Mouse (Mus musculus): ENCODE data around the gene Tmem42. TPM values are rescaled to one million over a fixed set of nuclear protein-coding genes. Genes with fewer than 3 reads are reported as not detected.

Tmem42 gene
- polyA plus RNA-seq, 1 experiment from 2014 or later = 15.4 TPM

DNA sequence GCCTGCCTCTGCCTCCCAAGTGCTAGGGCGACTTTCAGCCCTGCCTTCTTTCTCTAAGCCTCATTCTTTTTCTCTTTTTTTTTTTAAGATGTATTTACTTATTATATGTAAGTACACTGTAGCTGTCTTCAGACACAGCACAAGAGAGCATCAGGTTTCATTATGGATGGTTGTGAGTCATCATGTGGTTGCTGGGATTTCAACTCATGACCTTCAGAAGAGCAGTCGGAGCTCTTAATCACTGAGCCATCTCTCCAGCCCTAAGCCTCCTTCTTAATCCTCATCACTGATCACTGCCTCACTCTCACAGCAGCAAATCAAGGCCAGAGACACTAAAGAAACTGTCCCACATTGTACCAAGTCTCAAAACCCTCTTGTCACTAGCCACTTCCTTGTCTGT is 3.1 kb downstream of the Tmem42 start:
- H3K9me3 ChIP-seq (ENCODE audit: low read depth, low read length) = no peaks in the 10 kb centered on the region
- H3K27ac ChIP-seq (ENCODE audit: low read depth) = no peak overlapping the region
- H3K27me3 ChIP-seq (ENCODE audit: insufficient read depth, low read length) = no peaks in the 10 kb centered on the region
- no peak overlapping the region for H3K4me2 ChIP-seq
- peaks cover 2% of the 10 kb centered on the region; the same call in 1 of the 2 replicates for H3K4me1 ChIP-seq (ENCODE audit: insufficient read depth)
- no peak for TF ChIP-seq CTCF (IDR thresholded peaks at IDR 0.05; ENCODE audit: low read depth)
- H3K9ac ChIP-seq = no peak overlapping the region
- no peak overlapping the region for H3K4me3 ChIP-seq (ENCODE audit: low read depth, low read length)
- DNase-seq = no peak
- no peaks in the 10 kb centered on the region for H3K36me3 ChIP-seq (ENCODE audit: insufficient read depth)
- 74% methylated on average over 2 of the region's 2 CpGs for WGBS
- no peak for ATAC-seq (ENCODE audit: insufficient read depth)

DNA sequence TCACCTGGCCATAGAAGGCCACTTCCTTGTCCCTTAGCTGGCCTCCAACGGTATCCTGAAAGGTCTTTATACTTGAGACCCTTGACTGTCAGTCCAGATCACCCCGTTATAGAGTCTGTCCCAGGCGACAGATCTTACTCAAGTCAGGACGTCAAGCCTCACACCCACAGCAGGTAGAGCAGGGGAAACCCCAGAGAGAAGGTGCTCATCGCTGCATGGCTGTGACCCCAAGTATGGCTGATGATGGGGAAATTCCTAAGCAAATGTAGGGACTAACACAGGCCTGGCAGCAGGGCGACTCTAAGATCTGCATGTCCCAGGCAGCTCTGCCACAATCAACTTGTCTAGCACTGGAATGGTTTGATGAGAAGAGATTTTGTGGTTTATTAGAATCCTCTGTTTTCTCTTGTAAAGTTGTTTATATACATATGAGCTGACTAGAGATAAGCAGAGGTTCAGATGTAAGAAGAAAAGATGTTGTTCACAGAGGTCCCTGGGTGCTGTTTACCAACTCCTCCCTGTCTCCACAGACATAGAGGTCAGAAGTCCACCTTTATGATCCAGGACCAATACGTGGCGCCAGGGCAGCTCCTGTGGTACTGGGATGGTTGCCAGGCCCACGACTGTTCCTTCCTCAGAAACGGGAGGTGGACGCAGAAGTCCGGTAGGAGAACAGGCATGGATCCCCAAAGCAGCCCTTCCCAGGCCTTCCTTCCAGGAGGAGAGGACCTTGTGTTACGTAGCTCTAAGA is 10.5 kb downstream of the Tmem42 start:
- Histone ChIP-seq H3K9ac (no peak overlapping the region), H3K9me3 (ENCODE audit: low read depth, low read length) (no peaks in the 10 kb centered on the region), H3K4me3 (ENCODE audit: low read depth, low read length) (no peak overlapping the region), H3K36me3 (ENCODE audit: insufficient read depth) (no peaks in the 10 kb centered on the region), H3K27me3 (ENCODE audit: insufficient read depth, low read length) (no peaks in the 10 kb centered on the region), H3K4me1 (ENCODE audit: insufficient read depth) (no peaks in the 10 kb centered on the region), H3K27ac (ENCODE audit: low read depth) (no peak overlapping the region), H3K4me2 (no peak overlapping the region)
- ATAC-seq (ENCODE audit: insufficient read depth) (no peak), DNase-seq (no peak)
- WGBS = 69% methylated on average over 13 of the region's 13 CpGs
- TF ChIP-seq CTCF (IDR thresholded peaks at IDR 0.05; ENCODE audit: low read depth) = no peak

DNA sequence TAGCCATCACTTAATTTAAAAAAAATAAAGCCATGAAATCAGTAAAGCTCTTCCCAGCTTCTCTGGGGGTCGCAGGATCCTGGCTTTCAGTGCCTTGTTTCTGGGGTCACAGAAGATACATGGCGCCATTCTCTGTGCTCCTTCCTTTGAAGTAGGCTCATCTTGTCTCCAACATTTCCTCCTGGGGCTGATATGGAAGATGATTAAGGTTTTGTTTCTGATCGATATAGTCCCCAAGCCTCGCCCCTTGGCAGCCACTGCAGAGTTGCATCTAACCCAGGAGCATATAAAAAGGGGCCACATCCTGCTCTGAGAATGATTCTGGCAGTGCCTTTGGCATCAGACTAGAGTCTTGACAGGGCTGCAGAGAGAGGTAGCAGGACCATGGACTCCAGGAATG is 13.3 kb downstream of the Tmem42 start, which contains the start of gene Tgm4:
Gene Tgm4 (plus strand): TSS at position 301 of the 400 bp plus-strand sequence.
- no peak within 1 kb of the TSS for H3K4me3 ChIP-seq (ENCODE audit: low read depth, low read length)
- H3K4me2 ChIP-seq = no peak within 1 kb of the TSS
- TF ChIP-seq CTCF (IDR thresholded peaks at IDR 0.05; ENCODE audit: low read depth) = no peak
- no peaks in the 10 kb centered on the region for H3K36me3 ChIP-seq (ENCODE audit: insufficient read depth)
- H3K27me3 ChIP-seq (ENCODE audit: insufficient read depth, low read length) = no peaks in the 10 kb centered on the region
- DNase-seq (no peak), ATAC-seq (ENCODE audit: insufficient read depth) (no peak)
- H3K27ac ChIP-seq (ENCODE audit: low read depth) = no peak within 1 kb of the TSS
- H3K9me3 ChIP-seq (ENCODE audit: low read depth, low read length) = no peaks in the 10 kb centered on the region
- no peak within 1 kb of the TSS for H3K9ac ChIP-seq
- H3K4me1 ChIP-seq (ENCODE audit: insufficient read depth) = no peaks in the 10 kb centered on the region
- WGBS = 75% methylated on average over 4 of the region's 4 CpGs

DNA sequence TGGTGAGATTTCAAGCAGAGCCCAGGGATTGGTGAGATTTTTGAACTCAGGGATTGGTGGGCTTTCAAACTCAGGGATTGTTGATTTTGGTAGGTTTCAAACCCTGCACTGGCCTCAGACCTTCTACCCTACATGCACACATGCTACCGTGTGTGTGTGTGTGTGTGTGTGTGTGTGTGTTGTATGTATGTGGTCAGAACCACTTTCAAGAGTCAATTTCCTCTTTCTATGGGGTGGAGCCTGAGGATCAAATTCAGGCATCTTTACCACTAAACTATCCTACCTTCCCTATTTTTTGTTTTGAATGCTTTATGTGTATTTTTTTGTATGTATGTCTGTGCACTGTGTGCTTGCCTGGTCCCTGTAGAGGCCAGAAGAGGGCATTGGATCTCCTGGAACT is 26.5 kb downstream of the Tmem42 start:
- no peaks in the 10 kb centered on the region for H3K4me1 ChIP-seq (ENCODE audit: insufficient read depth)
- no peaks in the 10 kb centered on the region for H3K36me3 ChIP-seq (ENCODE audit: insufficient read depth)
- WGBS = 82% methylated on average over 1 of the region's 1 CpGs
- DNase-seq = no peak
- ATAC-seq (ENCODE audit: insufficient read depth) = no peak
- no peak overlapping the region for H3K9ac ChIP-seq
- TF ChIP-seq CTCF (IDR thresholded peaks at IDR 0.05; ENCODE audit: low read depth) = no peak
- no peaks in the 10 kb centered on the region for H3K27me3 ChIP-seq (ENCODE audit: insufficient read depth, low read length)
- no peaks in the 10 kb centered on the region for H3K9me3 ChIP-seq (ENCODE audit: low read depth, low read length)
- no peak overlapping the region for H3K4me2 ChIP-seq
- no peak overlapping the region for H3K27ac ChIP-seq (ENCODE audit: low read depth)
- no peak overlapping the region for H3K4me3 ChIP-seq (ENCODE audit: low read depth, low read length)

DNA sequence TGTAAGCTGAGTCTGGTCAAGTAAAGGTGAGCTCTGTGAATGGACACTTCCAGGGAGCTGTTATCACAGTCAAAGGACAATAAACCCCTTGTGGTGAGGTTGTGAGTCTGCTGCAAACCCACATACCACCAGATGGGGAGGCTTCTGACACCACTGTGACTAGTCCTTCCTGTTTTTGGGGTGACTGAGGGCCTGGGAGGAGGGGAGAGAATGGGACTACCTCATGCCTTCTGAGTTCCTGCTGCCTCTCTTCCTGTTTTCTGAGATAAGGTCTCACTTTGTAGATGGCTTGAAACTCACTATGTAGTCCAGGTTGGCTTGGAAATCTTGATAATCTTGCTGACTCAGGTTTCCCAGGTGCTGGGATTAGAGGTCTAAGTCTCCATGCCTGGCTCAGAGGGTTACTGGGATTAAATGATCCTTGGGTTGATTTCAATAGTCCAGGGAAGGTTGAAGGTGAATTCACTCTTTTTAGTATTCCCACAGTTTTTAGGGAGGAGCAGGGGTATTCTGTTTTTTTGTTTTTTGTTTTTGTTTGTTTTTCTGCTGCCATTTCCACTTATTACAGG is 37.7 kb downstream of the Tmem42 start:
- Histone ChIP-seq H3K9me3 (ENCODE audit: low read depth, low read length) (no peaks in the 10 kb centered on the region), H3K4me1 (ENCODE audit: insufficient read depth) (no peaks in the 10 kb centered on the region), H3K27ac (ENCODE audit: low read depth) (no peak overlapping the region), H3K4me2 (no peak overlapping the region), H3K4me3 (ENCODE audit: low read depth, low read length) (no peak overlapping the region), H3K36me3 (ENCODE audit: insufficient read depth) (no peaks in the 10 kb centered on the region), H3K9ac (no peak overlapping the region), H3K27me3 (ENCODE audit: insufficient read depth, low read length) (no peaks in the 10 kb centered on the region)
- ATAC-seq (ENCODE audit: insufficient read depth) = no peak
- no peak for DNase-seq
- no peak for TF ChIP-seq CTCF (IDR thresholded peaks at IDR 0.05; ENCODE audit: low read depth)

DNA sequence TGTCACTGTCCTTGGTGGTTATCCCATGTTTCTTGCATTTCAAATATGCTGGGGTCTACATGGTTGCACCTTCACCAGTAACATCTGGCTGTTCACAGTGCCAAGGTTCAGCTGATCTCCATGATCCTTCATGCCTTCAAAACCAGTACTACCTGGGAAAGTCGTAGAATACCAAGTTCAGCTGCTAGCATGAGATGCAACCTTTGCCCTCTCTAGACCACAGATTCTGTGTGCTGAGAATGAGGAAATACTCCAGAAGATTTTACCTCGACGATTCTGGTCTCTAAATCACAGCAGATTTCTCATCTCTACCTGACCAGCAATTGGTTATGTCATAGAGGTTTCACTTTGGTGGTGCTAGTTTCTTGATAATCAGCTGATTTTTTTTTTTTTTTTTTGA is 39.0 kb downstream of the Tmem42 start:
- WGBS = 72% methylated on average over 3 of the region's 3 CpGs
- Histone ChIP-seq H3K4me3 (ENCODE audit: low read depth, low read length) (no peak overlapping the region), H3K9ac (no peak overlapping the region), H3K9me3 (ENCODE audit: low read depth, low read length) (no peaks in the 10 kb centered on the region), H3K27ac (ENCODE audit: low read depth) (no peak overlapping the region), H3K27me3 (ENCODE audit: insufficient read depth, low read length) (no peaks in the 10 kb centered on the region), H3K4me2 (no peak overlapping the region), H3K4me1 (ENCODE audit: insufficient read depth) (no peaks in the 10 kb centered on the region), H3K36me3 (ENCODE audit: insufficient read depth) (no peaks in the 10 kb centered on the region)
- DNase-seq (no peak), ATAC-seq (ENCODE audit: insufficient read depth) (no peak)
- TF ChIP-seq CTCF (IDR thresholded peaks at IDR 0.05; ENCODE audit: low read depth) = no peak

Other genes with a start within 250 kb of the Tmem42 start
- 5.7 and 6.6 TPM in 2 replicates for gene Tcaim, start 215.8 kb upstream of the Tmem42 start, polyA plus RNA-seq (2014; fragmentation: Nextera tagmentation; extraction: Ambion mirVana)
- gene Gm35549, start 177.3 kb upstream of the Tmem42 start, polyA plus RNA-seq (2014; fragmentation: Nextera tagmentation; extraction: Ambion mirVana) = 0.75 and 0.78 TPM in 2 replicates
- gene Zfp445, start 155.3 kb upstream of the Tmem42 start, polyA plus RNA-seq (2014; fragmentation: Nextera tagmentation; extraction: Ambion mirVana) = 70.9 and 71.0 TPM in 2 replicates
- 2.5 and 3.0 TPM in 2 replicates for gene Zkscan7, start 135.6 kb upstream of the Tmem42 start, polyA plus RNA-seq (2014; fragmentation: Nextera tagmentation; extraction: Ambion mirVana)
- 22.7 and 24.8 TPM in 2 replicates for gene Zfp105, start 98.3 kb upstream of the Tmem42 start, polyA plus RNA-seq (2014; fragmentation: Nextera tagmentation; extraction: Ambion mirVana)
- 30.4 and 32.8 TPM in 2 replicates for gene 1110059G10Rik, start 70.3 kb upstream of the Tmem42 start, polyA plus RNA-seq (2014; fragmentation: Nextera tagmentation; extraction: Ambion mirVana)
- gene Kif15, start 70.3 kb upstream of the Tmem42 start, polyA plus RNA-seq (2014; fragmentation: Nextera tagmentation; extraction: Ambion mirVana) = 80.5 and 82.9 TPM in 2 replicates
- gene Tgm4, start 13.4 kb downstream of the Tmem42 start, polyA plus RNA-seq (2014; fragmentation: Nextera tagmentation; extraction: Ambion mirVana) = 0.20 and 0.34 TPM in 2 replicates
- gene Zdhhc3, start 91.9 kb downstream of the Tmem42 start, polyA plus RNA-seq (2014; fragmentation: Nextera tagmentation; extraction: Ambion mirVana) = 57.4 and 59.1 TPM in 2 replicates
- gene Exosc7, start 91.9 kb downstream of the Tmem42 start, polyA plus RNA-seq (2014; fragmentation: Nextera tagmentation; extraction: Ambion mirVana) = 123 and 132 TPM in 2 replicates
- not detected in 2 replicates for gene Clec3b, start 129.6 kb downstream of the Tmem42 start, polyA plus RNA-seq (2014; fragmentation: Nextera tagmentation; extraction: Ambion mirVana)
- gene Cdcp1, start 194.7 kb downstream of the Tmem42 start, polyA plus RNA-seq (2014; fragmentation: Nextera tagmentation; extraction: Ambion mirVana) = 12.5 and 13.4 TPM in 2 replicates
- 20.3 and 21.8 TPM in 2 replicates for gene Tmem158, start 239.4 kb downstream of the Tmem42 start, polyA plus RNA-seq (2014; fragmentation: Nextera tagmentation; extraction: Ambion mirVana)